Mouse (Mus musculus) heart, embryonic 15.5 days (tissue): ENCODE measurements at regions not wholly inside any gene's neighbourhood (a gene's known extent, or its start where the extent isn't known, plus 50 kb on each side); places are given as distances from the start of the nearest gene placed in this dataset.

Experiments
- ATAC-seq: fragments of 200-750 bp; cut with Nextera tagmentation; replicated peaks from 2 replicates; pipeline ENCODE4 v1.8.0; 2017; ENCODE audit warnings: low read depth, moderate TSS enrichment; ENCODE audit not compliant: insufficient number of reproducible peaks, insufficient read depth, low FRiP score
- H3K27ac ChIP-seq: fragments of 300-500 bp; sonication (generic); 2 replicates; pipeline ENCODE4 v1.5.1; 2015; ENCODE audit warnings: mild to moderate bottlenecking, inconsistent platforms
- H3K27me3 ChIP-seq: fragments of 300-500 bp; sonication (generic); 2 replicates; pipeline ENCODE4 v1.6.1; 2015; ENCODE audit warnings: inconsistent platforms
- H3K36me3 ChIP-seq: fragments of 300-500 bp; sonication (generic); 2 replicates; pipeline ENCODE4 v1.6.1; 2015; ENCODE audit warnings: mild to moderate bottlenecking, inconsistent platforms
- H3K4me1 ChIP-seq: fragments of 300-500 bp; sonication (generic); replicated peaks from 2 replicates; pipeline ENCODE4 v1.6.1; 2015; ENCODE audit warnings: inconsistent platforms
- H3K4me2 ChIP-seq: fragments of 300-500 bp; sonication (generic); 2 replicates; pipeline ENCODE4 v1.6.1; 2015; ENCODE audit warnings: inconsistent platforms, mild to moderate bottlenecking, moderate library complexity
- H3K4me3 ChIP-seq: fragments of 300-500 bp; sonication (generic); 2 replicates; pipeline ENCODE4 v1.5.1; 2015; ENCODE audit warnings: mild to moderate bottlenecking, inconsistent platforms
- H3K9ac ChIP-seq: fragments of 300-500 bp; sonication (generic); 2 replicates; pipeline ENCODE4 v1.6.1; 2015; ENCODE audit warnings: mild to moderate bottlenecking, inconsistent platforms
- H3K9me3 ChIP-seq: fragments of 300-500 bp; sonication (generic); replicated peaks from 2 replicates; pipeline ENCODE4 v1.6.1; 2016; ENCODE audit warnings: inconsistent platforms
- whole genome bisulfite sequencing: fragments of 180-500 bp; shearing (Covaris S2); methylation state at CpG from one replicate; pipeline ENCODE4 v1.1.7; 2015; ENCODE audit warnings: mixed read lengths; 5-methylcytosine and 5-hydroxymethylcytosine counted together

DNA sequence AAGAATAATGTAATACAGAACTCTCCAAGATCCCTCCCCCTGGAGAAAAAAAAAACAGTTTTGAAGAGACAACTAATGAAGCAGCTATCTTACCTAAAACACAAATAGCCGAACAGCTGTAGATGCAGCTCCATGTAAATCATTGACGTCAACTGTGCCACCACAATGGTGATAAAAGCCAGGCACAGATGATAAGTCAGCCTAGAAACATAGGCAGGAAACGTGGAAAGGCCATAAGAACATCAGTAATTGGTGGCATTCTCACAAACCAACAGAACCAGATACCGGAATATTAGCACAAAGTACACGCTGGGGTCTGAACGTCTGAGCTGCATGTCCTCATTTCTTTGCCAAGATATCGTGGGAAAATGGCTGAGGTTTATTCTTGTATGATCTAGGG lies 51.2 kb upstream of the Gm45716 start:
- no peaks in the 10 kb centered on the region for H3K9me3 ChIP-seq
- 66% methylated on average over 7 of the region's 7 CpGs for WGBS
- peaks cover 4% of the 10 kb centered on the region; the same call in 1 of the 2 replicates for H3K4me1 ChIP-seq
- no peak overlapping the region for H3K4me3 ChIP-seq
- no peak overlapping the region for H3K9ac ChIP-seq
- no peaks in the 10 kb centered on the region for H3K27me3 ChIP-seq
- no peaks in the 10 kb centered on the region for H3K36me3 ChIP-seq
- ATAC-seq: no peak
- H3K4me2 ChIP-seq: no peak overlapping the region
- no peak overlapping the region for H3K27ac ChIP-seq
